Mouse (Mus musculus) heart, embryonic 11.5 days (tissue): ENCODE measurements at regions not wholly inside any gene's neighbourhood (a gene's known extent, or its start where the extent isn't known, plus 50 kb on each side); places are given as distances from the start of the nearest gene placed in this dataset.

Source experiments
- ATAC-seq: fragments of 200-750 bp; cut with Nextera tagmentation; replicated peaks from 2 replicates; pipeline ENCODE4 v1.8.0; 2017; ENCODE audit warnings: moderate library complexity; ENCODE audit not compliant: insufficient number of reproducible peaks, low FRiP score, low TSS enrichment
- H3K27ac ChIP-seq: fragments of 300-500 bp; sonication (generic); 2 replicates; pipeline ENCODE4 v1.5.1; 2014; ENCODE audit warnings: mild to moderate bottlenecking, low read depth, low read length
- H3K27me3 ChIP-seq: fragments of 300-500 bp; sonication (generic); 2 replicates; pipeline ENCODE4 v1.6.1; 2014; ENCODE audit warnings: mild to moderate bottlenecking, low read length, mixed read lengths; ENCODE audit not compliant: control insufficient read depth, insufficient read depth
- H3K36me3 ChIP-seq: fragments of 300-500 bp; sonication (generic); 2 replicates; pipeline ENCODE4 v1.6.1; 2014; ENCODE audit warnings: mild to moderate bottlenecking, low read length, moderate library complexity, mixed read lengths; ENCODE audit not compliant: control insufficient read depth, insufficient read depth
- H3K4me1 ChIP-seq: fragments of 300-500 bp; sonication (generic); 2 replicates; pipeline ENCODE4 v1.6.1; 2014; ENCODE audit warnings: low read length; ENCODE audit not compliant: control insufficient read depth, insufficient read depth
- H3K4me2 ChIP-seq: fragments of 300-500 bp; sonication (generic); 2 replicates; pipeline ENCODE4 v1.6.1; 2014; ENCODE audit warnings: mild to moderate bottlenecking, moderate library complexity
- H3K4me3 ChIP-seq: fragments of 300-500 bp; sonication (generic); 2 replicates; pipeline ENCODE4 v1.5.1; 2014; ENCODE audit warnings: low read depth, low read length
- H3K9ac ChIP-seq: fragments of 300-500 bp; sonication (generic); 2 replicates; pipeline ENCODE4 v1.6.1; 2014; ENCODE audit warnings: mild to moderate bottlenecking, low read depth, low read length, moderate library complexity
- H3K9me3 ChIP-seq: fragments of 300-500 bp; sonication (generic); replicated peaks from 2 replicates; pipeline ENCODE4 v1.6.1; 2016; ENCODE audit warnings: low read length; ENCODE audit not compliant: control insufficient read depth
- WGBS: fragments of 180-500 bp; shearing (Covaris S2); extraction: QIAGEN DNeasy Blood & Tissue Kit; methylation state at CpG from one replicate; pipeline ENCODE4 v1.1.7; 2014; ENCODE audit not compliant: insufficient replicate concordance; 5-methylcytosine and 5-hydroxymethylcytosine counted together

GRCm38 (mm10) chr2:34010166-34010565 lies 122.4 kb upstream of the Mvb12b start:
- H3K4me3 ChIP-seq = no peak overlapping the region
- H3K27ac ChIP-seq = no peak overlapping the region
- H3K36me3 ChIP-seq = no peaks in the 10 kb centered on the region
- H3K4me1 ChIP-seq = no peaks in the 10 kb centered on the region
- H3K27me3 ChIP-seq = no peaks in the 10 kb centered on the region
- H3K4me2 ChIP-seq = no peak overlapping the region
- WGBS = 63% methylated on average over 1 of the region's 1 CpGs
- no peak for ATAC-seq
- H3K9me3 ChIP-seq = no peaks in the 10 kb centered on the region
- H3K9ac ChIP-seq = no peak overlapping the region

GRCm38 (mm10) chr2:34007916-34008315 lies 120.2 kb upstream of the Mvb12b start:
- H3K27me3 ChIP-seq = no peaks in the 10 kb centered on the region
- H3K9me3 ChIP-seq = no peaks in the 10 kb centered on the region
- H3K4me1 ChIP-seq = no peaks in the 10 kb centered on the region
- whole genome bisulfite sequencing = 86% methylated on average over 7 of the region's 7 CpGs
- no peak overlapping the region for H3K4me3 ChIP-seq
- H3K4me2 ChIP-seq = no peak overlapping the region
- no peak overlapping the region for H3K27ac ChIP-seq
- H3K9ac ChIP-seq = no peak overlapping the region
- ATAC-seq = no peak
- no peaks in the 10 kb centered on the region for H3K36me3 ChIP-seq

GRCm38 (mm10) chr2:33997106-33997505 lies 109.4 kb upstream of the Mvb12b start:
- Histone ChIP-seq H3K9ac (no peak overlapping the region), H3K4me3 (no peak overlapping the region), H3K4me2 (no peak overlapping the region), H3K27me3 (no peaks in the 10 kb centered on the region), H3K4me1 (no peaks in the 10 kb centered on the region), H3K36me3 (no peaks in the 10 kb centered on the region), H3K9me3 (0 out of 2 replicates have a peak, but pooled peaks cover 2% of the 10 kb centered on the region), H3K27ac (no peak overlapping the region)
- ATAC-seq = no peak
- 92% methylated on average over 7 of the region's 7 CpGs for WGBS

GRCm38 (mm10) chr2:33996331-33996730 lies 108.6 kb upstream of the Mvb12b start:
- Histone ChIP-seq H3K4me2 (no peak overlapping the region), H3K4me1 (no peaks in the 10 kb centered on the region), H3K9me3 (0 out of 2 replicates have a peak, but pooled peaks cover 2% of the 10 kb centered on the region), H3K9ac (no peak overlapping the region), H3K36me3 (no peaks in the 10 kb centered on the region), H3K27ac (no peak overlapping the region), H3K27me3 (no peaks in the 10 kb centered on the region), H3K4me3 (no peak overlapping the region)
- no peak for ATAC-seq
- 81% methylated on average over 2 of the region's 2 CpGs for WGBS

GRCm38 (mm10) chr2:33991299-33991698 lies 103.6 kb upstream of the Mvb12b start:
- 0 out of 2 replicates have a peak, but pooled peaks cover 2% of the 10 kb centered on the region for H3K9me3 ChIP-seq
- no peak overlapping the region for H3K27ac ChIP-seq
- no peaks in the 10 kb centered on the region for H3K27me3 ChIP-seq
- no peaks in the 10 kb centered on the region for H3K36me3 ChIP-seq
- H3K9ac ChIP-seq = no peak overlapping the region
- WGBS = 67% methylated on average over 4 of the region's 4 CpGs
- no peak overlapping the region for H3K4me2 ChIP-seq
- H3K4me1 ChIP-seq = no peaks in the 10 kb centered on the region
- H3K4me3 ChIP-seq = no peak overlapping the region
- ATAC-seq = no peak

GRCm38 (mm10) chr2:33990711-33991110 lies 103.0 kb upstream of the Mvb12b start:
- no peak overlapping the region for H3K4me3 ChIP-seq
- no peaks in the 10 kb centered on the region for H3K36me3 ChIP-seq
- H3K9ac ChIP-seq = no peak overlapping the region
- no peak overlapping the region for H3K4me2 ChIP-seq
- no peaks in the 10 kb centered on the region for H3K27me3 ChIP-seq
- 0 out of 2 replicates have a peak, but pooled peaks cover 2% of the 10 kb centered on the region for H3K9me3 ChIP-seq
- no peaks in the 10 kb centered on the region for H3K4me1 ChIP-seq
- 90% methylated on average over 6 of the region's 6 CpGs for WGBS
- no peak for ATAC-seq
- no peak overlapping the region for H3K27ac ChIP-seq

GRCm38 (mm10) chr2:33989555-33990370 lies 102.0 kb upstream of the Mvb12b start:
- 64% methylated on average over 12 of the region's 12 CpGs for WGBS
- Histone ChIP-seq H3K9me3 (0 out of 2 replicates have a peak, but pooled peaks cover 2% of the 10 kb centered on the region), H3K27me3 (no peaks in the 10 kb centered on the region), H3K4me1 (no peaks in the 10 kb centered on the region), H3K27ac (no peak overlapping the region), H3K4me2 (no peak overlapping the region), H3K4me3 (no peak overlapping the region), H3K36me3 (no peaks in the 10 kb centered on the region), H3K9ac (no peak overlapping the region)
- no peak for ATAC-seq

GRCm38 (mm10) chr2:33986420-33986819 lies 98.7 kb upstream of the Mvb12b start:
- 20% methylated on average over 4 of the region's 4 CpGs for WGBS
- Histone ChIP-seq H3K9ac (no peak overlapping the region), H3K36me3 (no peaks in the 10 kb centered on the region), H3K9me3 (no peaks in the 10 kb centered on the region), H3K27me3 (peaks cover 3% of the 10 kb centered on the region; the same call in 1 of the 2 replicates), H3K27ac (no peak overlapping the region), H3K4me2 (peak overlapping the region; percentile 24; the same call in 1 of the 2 replicates), H3K4me1 (no peaks in the 10 kb centered on the region), H3K4me3 (no peak overlapping the region)
- no peak for ATAC-seq

GRCm38 (mm10) chr2:33985316-33985715 lies 97.6 kb upstream of the Mvb12b start:
- WGBS = 71% methylated on average over 11 of the region's 11 CpGs

More at GRCm38 (mm10) chr2:33985316-33985715, 97.6 kb upstream of the Mvb12b start:
- Histone ChIP-seq H3K9ac (no peak overlapping the region), H3K4me3 (no peak overlapping the region), H3K9me3 (no peaks in the 10 kb centered on the region), H3K27me3 (peaks cover 5% of the 10 kb centered on the region; the same call in 1 of the 2 replicates), H3K4me2 (no peak overlapping the region), H3K27ac (no peak overlapping the region), H3K4me1 (no peaks in the 10 kb centered on the region), H3K36me3 (no peaks in the 10 kb centered on the region)
- no peak for ATAC-seq
